Mouse (Mus musculus): ENCODE data around the gene Map1lc3b. TPM values are rescaled to one million over a fixed set of nuclear protein-coding genes. Genes with fewer than 3 reads are reported as not detected.

The Map1lc3b gene
- polyA plus RNA-seq, 1 experiment from 2014 or later: 389 TPM

DNA sequence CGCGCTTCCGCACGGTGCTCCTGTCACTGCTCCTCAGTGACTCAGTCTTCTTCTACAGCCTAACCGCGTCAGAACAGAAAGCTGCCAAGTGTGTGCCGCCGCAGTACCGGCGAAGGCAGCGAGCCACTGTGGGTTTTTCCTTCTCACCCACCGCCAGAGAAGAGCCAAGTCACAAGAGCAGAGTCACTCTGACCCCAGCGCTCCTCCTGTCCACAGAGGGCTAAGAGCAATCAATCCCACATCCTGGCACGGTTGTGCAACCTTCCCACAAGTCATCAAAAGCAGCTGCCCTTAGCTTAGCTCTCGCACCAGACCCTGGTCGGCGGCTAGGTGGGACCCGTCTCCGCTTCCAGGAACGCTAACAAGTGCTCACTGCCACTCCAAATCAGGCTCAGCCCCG is 19.8 kb upstream of the Map1lc3b start:
- no peaks in the 10 kb centered on the region; the same call in 1 of the 2 replicates for H3K4me1 ChIP-seq (replicated peaks; ENCODE audit: control insufficient read depth, insufficient read depth, low read length)
- no peak overlapping the region for H3K9ac ChIP-seq
- WGBS: 87% methylated on average over 21 of the region's 21 CpGs
- peaks cover 7% of the 10 kb centered on the region; the same call in 1 of the 2 replicates for H3K36me3 ChIP-seq (replicated peaks; ENCODE audit: control insufficient read depth, insufficient read depth)
- no peak overlapping the region for H3K4me3 ChIP-seq (replicated peaks; ENCODE audit: low read length)
- no peaks in the 10 kb centered on the region for H3K27me3 ChIP-seq (ENCODE audit: control insufficient read depth, insufficient read depth, low read length)
- H3K4me2 ChIP-seq (replicated peaks): no peak overlapping the region
- H3K9me3 ChIP-seq (ENCODE audit: control insufficient read depth, low read length): no peaks in the 10 kb centered on the region
- H3K27ac ChIP-seq: no peak overlapping the region
- no peak for ATAC-seq (ENCODE audit: low FRiP score)
- DNase-seq (ENCODE audit: low spot score): no peak

DNA sequence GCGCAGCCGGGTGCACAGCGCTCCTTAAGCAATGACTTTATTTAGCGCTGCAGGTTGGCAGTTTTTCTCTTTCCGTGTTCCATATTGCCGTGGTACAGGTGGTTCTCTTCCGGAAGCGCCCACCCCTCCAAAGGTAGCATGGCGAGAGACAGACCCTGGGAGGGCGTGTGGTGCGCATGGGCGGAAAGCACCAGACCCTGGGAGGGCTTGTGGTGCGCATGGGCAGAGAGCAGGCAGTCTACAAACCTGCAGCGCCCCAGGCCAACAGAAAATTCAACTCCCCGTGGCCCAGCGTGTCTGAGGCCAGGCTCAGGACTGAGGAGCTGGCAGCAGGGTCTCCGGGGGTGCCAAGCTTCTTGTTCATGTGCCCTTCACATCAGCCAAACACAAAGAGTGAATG is 19.4 kb upstream of the Map1lc3b start:
- H3K9me3 ChIP-seq (ENCODE audit: control insufficient read depth, low read length): no peaks in the 10 kb centered on the region
- H3K27ac ChIP-seq: no peak overlapping the region
- H3K9ac ChIP-seq: no peak overlapping the region
- DNase-seq (ENCODE audit: low spot score) (no peak), ATAC-seq (ENCODE audit: low FRiP score) (no peak)
- no peaks in the 10 kb centered on the region for H3K27me3 ChIP-seq (ENCODE audit: control insufficient read depth, insufficient read depth, low read length)
- WGBS: 86% methylated on average over 17 of the region's 17 CpGs
- peaks cover 5% of the 10 kb centered on the region; the same call in 1 of the 2 replicates for H3K36me3 ChIP-seq (replicated peaks; ENCODE audit: control insufficient read depth, insufficient read depth)
- peaks cover 4% of the 10 kb centered on the region; the same call in 1 of the 2 replicates for H3K4me1 ChIP-seq (replicated peaks; ENCODE audit: control insufficient read depth, insufficient read depth, low read length)
- H3K4me2 ChIP-seq (replicated peaks): no peak overlapping the region
- H3K4me3 ChIP-seq (replicated peaks; ENCODE audit: low read length): no peak overlapping the region

DNA sequence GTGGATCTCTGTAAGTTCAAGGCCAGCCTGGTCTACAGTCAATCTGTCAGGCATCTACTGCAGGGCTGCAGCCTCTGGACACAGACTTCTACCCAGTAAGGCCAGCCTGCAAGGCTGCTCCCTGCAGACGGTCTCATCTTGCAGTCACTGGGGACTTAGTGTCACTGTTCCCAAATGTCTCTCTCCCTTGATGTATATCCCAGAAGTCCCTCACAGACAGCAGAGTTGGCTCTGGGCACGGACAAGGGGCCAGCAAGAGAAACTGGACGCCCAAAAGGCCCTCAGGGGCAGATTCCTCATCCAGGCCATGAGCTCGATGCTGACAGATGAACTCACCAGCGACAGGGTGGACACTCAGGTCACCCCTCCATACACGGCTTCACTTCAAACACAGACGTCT is 18.0 kb upstream of the Map1lc3b start:
- Histone ChIP-seq H3K9me3 (ENCODE audit: control insufficient read depth, low read length) (no peaks in the 10 kb centered on the region), H3K4me3 (replicated peaks; ENCODE audit: low read length) (no peak overlapping the region), H3K36me3 (replicated peaks; ENCODE audit: control insufficient read depth, insufficient read depth) (no peaks in the 10 kb centered on the region), H3K27me3 (ENCODE audit: control insufficient read depth, insufficient read depth, low read length) (no peaks in the 10 kb centered on the region), H3K27ac (no peak overlapping the region), H3K4me1 (replicated peaks; ENCODE audit: control insufficient read depth, insufficient read depth, low read length) (peaks cover 18% of the 10 kb centered on the region), H3K9ac (no peak overlapping the region), H3K4me2 (replicated peaks) (no peak overlapping the region)
- no peak for DNase-seq (ENCODE audit: low spot score)
- 80% methylated on average over 7 of the region's 7 CpGs for WGBS
- no peak for ATAC-seq (ENCODE audit: low FRiP score)

DNA sequence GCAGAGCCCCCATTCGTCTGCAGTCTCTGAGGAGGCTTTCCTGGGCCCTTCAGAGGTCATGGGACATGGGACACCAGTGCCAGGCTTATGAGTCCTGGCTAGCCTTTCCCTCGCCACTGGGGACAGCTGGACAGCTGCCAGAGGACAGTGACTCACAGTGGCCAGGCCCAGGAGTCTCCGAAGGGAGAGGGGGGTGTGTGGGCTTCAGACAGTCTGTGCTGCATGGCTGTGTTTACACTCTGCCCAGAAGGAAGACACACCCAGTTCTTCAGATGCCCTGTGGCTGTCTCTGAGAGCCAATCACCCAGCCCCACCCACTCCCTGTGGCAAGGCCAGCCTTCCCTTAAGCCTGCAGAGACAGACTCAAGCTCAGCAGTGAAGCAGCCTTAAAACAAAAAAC is 16.9 kb upstream of the Map1lc3b start:
- H3K4me3 ChIP-seq (replicated peaks; ENCODE audit: low read length): no peak overlapping the region
- H3K4me1 ChIP-seq (replicated peaks; ENCODE audit: control insufficient read depth, insufficient read depth, low read length): peaks cover 22% of the 10 kb centered on the region
- H3K27me3 ChIP-seq (ENCODE audit: control insufficient read depth, insufficient read depth, low read length): no peaks in the 10 kb centered on the region
- H3K9ac ChIP-seq: no peak overlapping the region
- no peak overlapping the region for H3K4me2 ChIP-seq (replicated peaks)
- 44% methylated on average over 3 of the region's 3 CpGs for WGBS
- no peaks in the 10 kb centered on the region for H3K9me3 ChIP-seq (ENCODE audit: control insufficient read depth, low read length)
- no peaks in the 10 kb centered on the region for H3K36me3 ChIP-seq (replicated peaks; ENCODE audit: control insufficient read depth, insufficient read depth)
- no peak overlapping the region for H3K27ac ChIP-seq
- DNase-seq (ENCODE audit: low spot score) (no peak), ATAC-seq (ENCODE audit: low FRiP score) (no peak)

DNA sequence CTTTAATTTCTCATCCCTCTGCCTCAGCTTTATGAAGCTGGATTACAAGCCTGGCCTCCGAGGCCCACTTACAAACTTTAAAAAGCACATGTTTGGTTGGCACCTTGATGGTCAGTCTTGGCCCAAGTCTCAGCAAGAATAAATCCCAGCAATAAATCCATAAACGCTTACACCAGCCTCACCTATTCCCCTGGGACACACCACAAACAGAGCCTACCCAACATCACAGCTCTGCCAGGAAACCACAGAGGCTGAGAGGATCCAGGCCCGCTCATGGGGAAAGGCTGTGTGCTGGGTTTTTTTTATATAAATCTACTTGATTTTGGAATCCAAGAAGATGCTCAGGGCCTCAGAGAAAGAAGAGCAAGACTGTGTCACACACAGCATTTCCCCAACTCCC is 14.5 kb upstream of the Map1lc3b start:
- no peak for ATAC-seq (ENCODE audit: low FRiP score)
- Histone ChIP-seq H3K4me3 (replicated peaks; ENCODE audit: low read length) (no peak overlapping the region), H3K9ac (no peak overlapping the region)

DNA sequence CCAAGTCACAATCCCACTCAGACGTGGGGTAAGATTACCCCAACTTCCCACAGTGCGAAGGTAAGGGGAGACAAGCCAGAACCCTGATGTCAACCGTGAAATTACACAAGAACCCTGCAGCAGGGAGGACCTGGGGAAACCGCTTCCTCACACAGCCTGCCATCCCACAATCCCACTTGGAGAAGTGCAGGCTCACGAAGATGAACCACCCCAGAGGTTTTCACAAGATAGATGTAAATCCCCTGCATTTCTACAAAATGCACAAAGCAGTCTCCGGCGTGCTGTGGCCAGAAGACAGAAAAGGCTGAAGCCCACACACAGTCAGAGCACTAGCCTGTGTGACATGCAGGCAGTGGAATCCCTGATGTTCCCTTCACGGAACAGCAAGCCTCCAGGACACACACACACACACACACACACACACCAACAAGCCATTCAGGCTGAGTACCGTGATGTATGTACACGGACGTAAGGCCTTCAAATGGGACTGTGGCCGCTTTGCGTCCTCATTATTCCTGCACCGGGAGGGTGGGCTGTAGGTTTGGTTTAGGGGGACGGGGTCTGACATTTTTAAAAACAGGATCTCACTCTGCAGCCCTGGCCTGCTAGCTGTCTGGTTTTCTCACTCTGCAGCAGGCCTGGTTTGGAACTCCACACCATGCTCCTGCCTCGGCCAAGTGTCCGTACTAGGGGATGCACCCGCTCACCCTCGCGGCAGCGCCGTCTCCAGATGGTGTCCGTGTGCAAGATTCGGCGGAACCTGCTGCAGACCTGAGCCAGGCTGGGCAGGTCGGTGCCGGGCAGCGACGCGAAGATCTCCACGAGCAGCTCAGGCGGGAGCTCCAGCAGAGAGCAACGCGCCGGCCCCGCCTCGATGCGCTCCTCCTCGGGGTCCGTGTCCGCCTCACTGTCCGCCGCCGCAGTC is 12.1 kb upstream of the Map1lc3b start:
- under 1% methylated on average over 40 of the region's 44 CpGs for WGBS
- H3K27ac ChIP-seq: peak overlapping the region; percentile 59
- ATAC-seq (ENCODE audit: low FRiP score) (peak; percentile 46; the same call in 1 of the 2 replicates), DNase-seq (ENCODE audit: low spot score) (peak; percentile 53)
- H3K4me2 ChIP-seq (replicated peaks): peak overlapping the region; percentile 58
- H3K4me3 ChIP-seq (replicated peaks; ENCODE audit: low read length): peak overlapping the region; percentile 69
- H3K4me1 ChIP-seq (replicated peaks; ENCODE audit: control insufficient read depth, insufficient read depth, low read length): peaks cover 22% of the 10 kb centered on the region
- no peaks in the 10 kb centered on the region for H3K27me3 ChIP-seq (ENCODE audit: control insufficient read depth, insufficient read depth, low read length)
- peak overlapping the region; percentile 77 for H3K9ac ChIP-seq
- no peaks in the 10 kb centered on the region for H3K36me3 ChIP-seq (replicated peaks; ENCODE audit: control insufficient read depth, insufficient read depth)
- H3K9me3 ChIP-seq (ENCODE audit: control insufficient read depth, low read length): no peaks in the 10 kb centered on the region

More for the DNA sequence above, 14.5 kb upstream of the Map1lc3b start:
- Histone ChIP-seq H3K27ac (no peak overlapping the region), H3K4me2 (replicated peaks) (no peak overlapping the region), H3K36me3 (replicated peaks; ENCODE audit: control insufficient read depth, insufficient read depth) (no peaks in the 10 kb centered on the region), H3K4me1 (replicated peaks; ENCODE audit: control insufficient read depth, insufficient read depth, low read length) (peaks cover 22% of the 10 kb centered on the region), H3K9me3 (ENCODE audit: control insufficient read depth, low read length) (no peaks in the 10 kb centered on the region), H3K27me3 (ENCODE audit: control insufficient read depth, insufficient read depth, low read length) (no peaks in the 10 kb centered on the region)
- no peak for DNase-seq (ENCODE audit: low spot score)
- 84% methylated on average over 3 of the region's 3 CpGs for WGBS

DNA sequence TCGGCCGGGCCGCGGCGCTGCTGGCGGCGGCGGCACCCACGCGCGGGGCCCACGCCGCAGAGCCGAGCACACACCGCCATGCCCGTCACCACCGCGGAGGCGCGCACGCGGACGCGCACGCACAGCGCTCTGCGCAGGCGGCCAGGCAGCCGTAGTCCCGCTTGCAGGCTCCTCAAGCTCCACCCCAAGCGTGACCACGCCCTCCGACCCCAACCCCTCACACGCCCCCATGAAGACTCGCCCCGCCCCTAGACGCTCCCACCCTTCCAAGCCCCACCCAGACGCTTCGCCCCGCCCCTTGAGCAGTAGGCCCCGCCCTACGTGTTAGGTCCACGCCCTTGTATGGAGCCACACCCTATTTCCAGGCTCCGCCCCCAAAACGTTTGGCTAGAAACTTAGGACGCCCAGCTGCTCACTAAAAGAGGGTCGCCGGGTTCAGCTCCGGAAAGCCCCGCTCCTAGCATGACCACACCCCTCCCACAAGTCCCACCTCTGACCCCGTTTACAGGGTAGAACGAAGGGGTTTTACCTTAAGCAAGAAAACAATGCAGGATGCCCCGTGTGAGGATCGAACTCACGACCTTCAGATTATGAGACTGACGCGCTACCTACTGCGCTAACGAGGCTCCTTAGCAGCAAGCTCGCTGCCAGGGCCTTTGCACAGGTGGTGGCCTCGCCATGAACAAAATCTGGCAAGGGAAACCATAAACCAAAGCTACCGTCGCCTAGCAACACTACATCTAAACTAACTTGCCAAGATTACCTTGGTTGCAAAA is 11.3 kb upstream of the Map1lc3b start, which contains the start of gene Fbxo31:
TSS of gene Fbxo31 (minus strand) at position 131 of the 776 bp plus-strand sequence.
- Histone ChIP-seq H3K9me3 (ENCODE audit: control insufficient read depth, low read length) (no peaks in the 10 kb centered on the region), H3K4me3 (replicated peaks; ENCODE audit: low read length) (peak within 1 kb of the TSS; percentile 69), H3K27me3 (ENCODE audit: control insufficient read depth, insufficient read depth, low read length) (no peaks in the 10 kb centered on the region), H3K4me1 (replicated peaks; ENCODE audit: control insufficient read depth, insufficient read depth, low read length) (peaks cover 22% of the 10 kb centered on the region), H3K4me2 (replicated peaks) (peak within 1 kb of the TSS; percentile 58), H3K27ac (peak within 1 kb of the TSS; percentile 59), H3K36me3 (replicated peaks; ENCODE audit: control insufficient read depth, insufficient read depth) (no peaks in the 10 kb centered on the region), H3K9ac (peak within 1 kb of the TSS; percentile 77)
- ATAC-seq (ENCODE audit: low FRiP score) (peak; percentile 93), DNase-seq (ENCODE audit: low spot score) (peak; percentile 90)
- under 1% methylated on average over 63 of the region's 63 CpGs for WGBS

DNA sequence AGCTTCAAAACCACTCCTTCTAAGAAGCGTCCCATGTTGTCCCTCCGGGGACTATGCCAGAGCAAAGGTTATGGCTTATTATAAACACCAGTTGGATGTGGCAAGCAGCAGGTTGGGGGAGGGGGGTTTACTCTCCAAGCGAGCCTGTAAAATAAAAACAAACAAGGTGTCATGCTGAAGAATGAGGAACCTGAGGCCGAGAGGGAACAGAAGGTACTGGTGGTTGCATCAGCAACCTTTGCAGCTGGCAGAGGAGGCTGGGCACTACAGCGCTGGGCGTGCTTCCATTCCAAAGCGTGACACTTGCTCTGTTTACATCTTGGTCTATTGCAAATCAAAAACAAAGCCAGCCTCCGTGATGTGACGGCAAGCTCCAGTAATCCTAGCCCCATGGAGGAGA is 9.7 kb upstream of the Map1lc3b start:
- peaks cover 25% of the 10 kb centered on the region for H3K4me1 ChIP-seq (replicated peaks; ENCODE audit: control insufficient read depth, insufficient read depth, low read length)
- 39% methylated on average over 9 of the region's 9 CpGs for WGBS
- no peaks in the 10 kb centered on the region for H3K27me3 ChIP-seq (ENCODE audit: control insufficient read depth, insufficient read depth, low read length)
- H3K4me3 ChIP-seq (replicated peaks; ENCODE audit: low read length): no peak overlapping the region
- no peaks in the 10 kb centered on the region for H3K36me3 ChIP-seq (replicated peaks; ENCODE audit: control insufficient read depth, insufficient read depth)
- H3K9me3 ChIP-seq (ENCODE audit: control insufficient read depth, low read length): no peaks in the 10 kb centered on the region
- DNase-seq (ENCODE audit: low spot score) (no peak), ATAC-seq (ENCODE audit: low FRiP score) (no peak)
- no peak overlapping the region for H3K9ac ChIP-seq
- no peak overlapping the region for H3K4me2 ChIP-seq (replicated peaks)
- no peak overlapping the region for H3K27ac ChIP-seq

DNA sequence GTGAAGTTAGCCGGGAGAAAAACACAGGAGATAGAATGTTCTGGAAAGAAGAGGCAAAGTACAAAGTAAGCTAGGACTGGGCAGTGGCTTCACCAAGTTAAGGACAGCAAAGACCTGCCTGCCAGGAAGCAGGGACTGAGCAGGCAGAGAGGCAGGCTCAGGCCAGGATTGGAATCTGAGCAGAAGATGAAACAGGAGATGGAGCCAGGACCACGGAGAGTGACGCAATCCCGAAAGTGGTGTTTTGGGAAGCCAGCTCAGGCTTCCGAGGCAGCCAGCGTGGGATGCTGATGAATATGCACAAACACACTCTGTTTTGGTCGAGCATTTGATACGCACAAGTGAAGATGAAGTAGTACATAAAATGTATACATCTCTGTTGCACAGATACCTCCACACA is 6.5 kb upstream of the Map1lc3b start:
- Histone ChIP-seq H3K9ac (no peak overlapping the region), H3K27me3 (ENCODE audit: control insufficient read depth, insufficient read depth, low read length) (no peaks in the 10 kb centered on the region), H3K4me1 (replicated peaks; ENCODE audit: control insufficient read depth, insufficient read depth, low read length) (0 out of 2 replicates have a peak, but pooled peaks cover 8% of the 10 kb centered on the region), H3K4me3 (replicated peaks; ENCODE audit: low read length) (no peak overlapping the region), H3K27ac (no peak overlapping the region), H3K4me2 (replicated peaks) (no peak overlapping the region), H3K9me3 (ENCODE audit: control insufficient read depth, low read length) (no peaks in the 10 kb centered on the region), H3K36me3 (replicated peaks; ENCODE audit: control insufficient read depth, insufficient read depth) (no peaks in the 10 kb centered on the region)
- DNase-seq (ENCODE audit: low spot score) (no peak), ATAC-seq (ENCODE audit: low FRiP score) (no peak)
- 65% methylated on average over 8 of the region's 8 CpGs for WGBS

Data from hindbrain, embryonic 14.5 days (tissue).